Mouse (Mus musculus): Measurements from ENCODE around the gene Chkb. TPM values are rescaled to one million over a fixed set of nuclear protein-coding genes. Genes with fewer than 3 reads are reported as not detected.

Gene Chkb
- polyA plus RNA-seq, 1 experiment, result 20.4 TPM

GRCm38 (mm10) chr15:89473921-89474320 is 44.2 kb upstream of the Chkb start:
- Histone ChIP-seq H3K27me3 (ENCODE audit: control insufficient read depth) (no peaks in the 10 kb centered on the region), H3K36me3 (ENCODE audit: control insufficient read depth) (no peaks in the 10 kb centered on the region; the same call in 1 of the 2 replicates), H3K4me1 (ENCODE audit: control insufficient read depth) (peaks cover 27% of the 10 kb centered on the region), H3K9me3 (ENCODE audit: control insufficient read depth, low read length) (no peaks in the 10 kb centered on the region), H3K4me3 (replicated peaks) (no peak overlapping the region)
- TF ChIP-seq TAL1 (IDR thresholded peaks at IDR 0.05; ENCODE audit: low read length) (no peak), GATA1 (IDR thresholded peaks at IDR 0.05; ENCODE audit: low read length) (no peak)

GRCm38 (mm10) chr15:89473370-89473769 is 43.7 kb upstream of the Chkb start:
- TF ChIP-seq GATA1 (IDR thresholded peaks at IDR 0.05; ENCODE audit: low read length) (no peak), TAL1 (IDR thresholded peaks at IDR 0.05; ENCODE audit: low read length) (no peak)
- H3K27me3 ChIP-seq (ENCODE audit: control insufficient read depth), result no peaks in the 10 kb centered on the region
- H3K4me1 ChIP-seq (ENCODE audit: control insufficient read depth), result peaks cover 27% of the 10 kb centered on the region

DNA sequence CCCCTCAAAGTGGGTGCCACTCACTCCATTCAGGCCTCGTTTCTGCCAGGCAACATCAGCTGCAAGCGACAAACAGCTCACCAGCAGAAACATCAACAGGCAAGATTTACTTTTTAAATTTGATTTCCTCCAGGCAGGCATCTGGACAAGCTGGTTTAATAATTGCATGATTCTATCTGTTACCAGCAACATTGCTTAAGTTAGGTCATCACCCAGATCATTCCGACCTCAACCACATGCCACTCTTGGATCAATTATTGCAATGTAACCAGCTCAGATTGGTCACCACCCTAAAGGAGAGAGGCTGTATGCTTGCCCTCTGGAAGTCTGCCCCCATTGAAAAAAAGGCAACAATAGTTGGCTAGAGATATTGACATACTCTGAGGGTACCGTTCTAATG is 41.8 kb upstream of the Chkb start:
- no peak for TF ChIP-seq GATA1 (IDR thresholded peaks at IDR 0.05; ENCODE audit: low read length)
- TF ChIP-seq TAL1 (IDR thresholded peaks at IDR 0.05; ENCODE audit: low read length), result no peak
- H3K36me3 ChIP-seq (ENCODE audit: control insufficient read depth), result no peaks in the 10 kb centered on the region; the same call in 1 of the 2 replicates
- H3K27me3 ChIP-seq (ENCODE audit: control insufficient read depth), result no peaks in the 10 kb centered on the region
- no peaks in the 10 kb centered on the region for H3K9me3 ChIP-seq (ENCODE audit: control insufficient read depth, low read length)
- peaks cover 20% of the 10 kb centered on the region for H3K4me1 ChIP-seq (ENCODE audit: control insufficient read depth)
- no peak overlapping the region for H3K4me3 ChIP-seq (replicated peaks)

More at GRCm38 (mm10) chr15:89473370-89473769, 43.7 kb upstream of the Chkb start:
- Histone ChIP-seq H3K9me3 (ENCODE audit: control insufficient read depth, low read length) (no peaks in the 10 kb centered on the region), H3K36me3 (ENCODE audit: control insufficient read depth) (no peaks in the 10 kb centered on the region; the same call in 1 of the 2 replicates), H3K4me3 (replicated peaks) (no peak overlapping the region)

GRCm38 (mm10) chr15:89468577-89468976 is 38.9 kb upstream of the Chkb start:
- H3K9me3 ChIP-seq (ENCODE audit: control insufficient read depth, low read length), result no peaks in the 10 kb centered on the region
- no peak overlapping the region for H3K4me3 ChIP-seq (replicated peaks)
- no peak for TF ChIP-seq GATA1 (IDR thresholded peaks at IDR 0.05; ENCODE audit: low read length)
- TF ChIP-seq TAL1 (IDR thresholded peaks at IDR 0.05; ENCODE audit: low read length), result no peak
- H3K27me3 ChIP-seq (ENCODE audit: control insufficient read depth), result no peaks in the 10 kb centered on the region
- H3K36me3 ChIP-seq (ENCODE audit: control insufficient read depth), result no peaks in the 10 kb centered on the region
- 0 out of 2 replicates have a peak, but pooled peaks cover 2% of the 10 kb centered on the region for H3K4me1 ChIP-seq (ENCODE audit: control insufficient read depth)

DNA sequence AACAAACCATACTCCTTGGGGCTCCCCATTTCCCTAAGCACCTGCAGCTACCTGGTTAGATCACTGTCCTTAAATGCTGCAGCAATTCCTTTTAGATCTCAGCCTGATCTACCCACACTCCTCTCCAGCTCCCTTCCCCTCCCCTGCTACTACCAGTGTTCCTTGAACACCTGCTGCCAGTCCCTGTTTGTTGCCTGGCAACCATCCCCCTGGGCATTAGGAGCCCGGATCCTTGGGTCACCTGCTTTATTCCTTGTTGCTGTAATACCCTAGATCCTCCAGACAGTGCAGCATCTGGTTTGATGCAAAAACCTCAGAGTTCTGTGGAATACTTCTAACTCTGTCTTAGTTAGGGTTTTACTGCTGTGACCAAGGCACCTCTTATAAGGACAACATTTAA is 35.3 kb upstream of the Chkb start:
- no peak for TF ChIP-seq TAL1 (IDR thresholded peaks at IDR 0.05; ENCODE audit: low read length)
- TF ChIP-seq GATA1 (IDR thresholded peaks at IDR 0.05; ENCODE audit: low read length), result no peak
- Histone ChIP-seq H3K4me1 (ENCODE audit: control insufficient read depth) (0 out of 2 replicates have a peak, but pooled peaks cover 2% of the 10 kb centered on the region), H3K36me3 (ENCODE audit: control insufficient read depth) (no peaks in the 10 kb centered on the region), H3K27me3 (ENCODE audit: control insufficient read depth) (no peaks in the 10 kb centered on the region; the same call in 1 of the 2 replicates), H3K4me3 (replicated peaks) (no peak overlapping the region), H3K9me3 (ENCODE audit: control insufficient read depth, low read length) (no peaks in the 10 kb centered on the region)

DNA sequence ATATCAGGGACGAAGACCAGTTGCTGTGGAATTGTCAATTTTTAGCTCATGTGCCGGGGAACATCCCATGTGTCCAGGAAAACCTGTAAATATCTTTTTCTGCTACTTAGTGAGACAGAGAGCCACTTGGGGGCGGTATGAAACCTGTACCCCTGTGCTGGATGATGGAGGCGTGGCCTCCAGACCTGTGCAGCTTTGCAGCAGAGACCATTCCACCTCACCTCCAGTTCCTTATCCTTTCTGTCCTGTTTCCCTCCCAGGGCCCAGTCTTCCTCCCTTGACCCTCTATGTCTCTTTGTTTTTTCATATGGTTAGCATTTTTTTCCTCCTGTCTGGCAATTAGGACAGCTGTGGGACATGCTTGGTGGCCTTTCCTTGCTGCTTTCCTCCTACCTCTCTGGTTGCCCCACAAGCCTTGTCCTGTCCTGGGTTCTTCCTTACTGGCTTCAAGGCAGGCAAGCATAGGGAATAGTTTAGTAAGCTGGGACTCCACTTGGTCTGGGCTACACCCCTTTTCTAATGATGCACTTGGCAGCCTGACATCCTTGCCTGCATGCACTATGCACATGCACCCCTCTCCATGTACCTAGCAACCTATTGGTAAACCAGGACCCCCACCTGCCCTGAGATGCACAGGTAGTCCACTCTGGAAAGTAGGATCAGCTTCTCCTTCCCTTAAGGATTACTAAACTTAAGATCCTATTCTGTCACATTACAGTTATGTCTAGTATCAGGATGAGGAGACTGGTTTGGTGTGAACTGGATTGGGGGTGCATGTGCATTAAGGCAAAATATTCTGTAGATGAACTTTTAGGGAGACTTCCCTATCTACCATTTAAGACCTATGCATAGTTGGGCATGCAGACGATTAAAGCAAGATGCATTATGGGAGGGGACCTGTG is 33.9 kb upstream of the Chkb start:
- H3K27me3 ChIP-seq (ENCODE audit: control insufficient read depth), result peaks cover 6% of the 10 kb centered on the region
- H3K9me3 ChIP-seq (ENCODE audit: control insufficient read depth, low read length), result no peaks in the 10 kb centered on the region
- H3K36me3 ChIP-seq (ENCODE audit: control insufficient read depth), result no peaks in the 10 kb centered on the region
- H3K4me1 ChIP-seq (ENCODE audit: control insufficient read depth), result 0 out of 2 replicates have a peak, but pooled peaks cover 2% of the 10 kb centered on the region
- TF ChIP-seq GATA1 (IDR thresholded peaks at IDR 0.05; ENCODE audit: low read length), result no peak
- TF ChIP-seq TAL1 (IDR thresholded peaks at IDR 0.05; ENCODE audit: low read length), result no peak
- no peak overlapping the region for H3K4me3 ChIP-seq (replicated peaks)

DNA sequence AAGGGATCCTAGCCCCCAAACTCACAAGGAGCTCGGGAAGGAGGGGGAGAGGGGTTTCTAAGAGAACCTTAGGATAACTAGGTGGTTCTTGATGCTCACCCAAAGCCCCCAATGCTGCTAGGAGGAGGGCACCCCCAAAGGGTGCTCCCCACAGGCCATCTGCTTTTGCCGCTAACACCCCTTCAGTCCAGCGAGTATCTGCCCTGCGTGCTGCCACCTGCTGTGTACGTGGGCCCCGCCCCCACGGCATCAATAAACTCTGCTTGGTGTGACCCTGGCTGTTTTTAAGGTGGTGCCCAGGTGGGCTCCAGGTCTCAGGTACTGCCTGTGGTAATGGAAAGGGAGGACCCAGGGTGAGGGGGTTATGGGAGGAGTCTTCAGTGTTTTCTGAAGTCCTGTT is 32.5 kb upstream of the Chkb start:
- Histone ChIP-seq H3K36me3 (ENCODE audit: control insufficient read depth) (no peaks in the 10 kb centered on the region), H3K4me1 (ENCODE audit: control insufficient read depth) (0 out of 2 replicates have a peak, but pooled peaks cover 2% of the 10 kb centered on the region), H3K4me3 (replicated peaks) (no peak overlapping the region), H3K9me3 (ENCODE audit: control insufficient read depth, low read length) (no peaks in the 10 kb centered on the region), H3K27me3 (ENCODE audit: control insufficient read depth) (peaks cover 16% of the 10 kb centered on the region)
- no peak for TF ChIP-seq GATA1 (IDR thresholded peaks at IDR 0.05; ENCODE audit: low read length)
- TF ChIP-seq TAL1 (IDR thresholded peaks at IDR 0.05; ENCODE audit: low read length), result no peak

GRCm38 (mm10) chr15:89461321-89461720 is 31.6 kb upstream of the Chkb start:
- H3K4me3 ChIP-seq (replicated peaks), result no peak overlapping the region

GRCm38 (mm10) chr15:89460298-89460697 is 30.6 kb upstream of the Chkb start:
- Histone ChIP-seq H3K36me3 (ENCODE audit: control insufficient read depth) (no peaks in the 10 kb centered on the region), H3K4me1 (ENCODE audit: control insufficient read depth) (no peaks in the 10 kb centered on the region), H3K27me3 (ENCODE audit: control insufficient read depth) (peaks cover 29% of the 10 kb centered on the region), H3K4me3 (replicated peaks) (no peak overlapping the region), H3K9me3 (ENCODE audit: control insufficient read depth, low read length) (no peaks in the 10 kb centered on the region)
- TF ChIP-seq TAL1 (IDR thresholded peaks at IDR 0.05; ENCODE audit: low read length) (no peak), GATA1 (IDR thresholded peaks at IDR 0.05; ENCODE audit: low read length) (no peak)

More at GRCm38 (mm10) chr15:89461321-89461720, 31.6 kb upstream of the Chkb start:
- Histone ChIP-seq H3K4me1 (ENCODE audit: control insufficient read depth) (0 out of 2 replicates have a peak, but pooled peaks cover 2% of the 10 kb centered on the region), H3K36me3 (ENCODE audit: control insufficient read depth) (no peaks in the 10 kb centered on the region), H3K27me3 (ENCODE audit: control insufficient read depth) (peaks cover 22% of the 10 kb centered on the region), H3K9me3 (ENCODE audit: control insufficient read depth, low read length) (no peaks in the 10 kb centered on the region)
- TF ChIP-seq GATA1 (IDR thresholded peaks at IDR 0.05; ENCODE audit: low read length), result no peak
- no peak for TF ChIP-seq TAL1 (IDR thresholded peaks at IDR 0.05; ENCODE audit: low read length)

All from erythroblast, embryonic 14.5 days (primary cell).